7 mouse cellular contexts compared by ENCODE assay signal in genomic region chr14:116924876-116925601, GRCm38 (mm10). TPM values are rescaled to one million over a fixed set of nuclear protein-coding genes. Genes with fewer than 3 reads are reported as not detected.
DNase-seq lines count a peak whose midpoint lies in the region; ATAC-seq lines count a peak whose summit lies in the region.

TSS of gene Gpc6 (plus strand) at chr14:116925315.

- H3K4me1 ChIP-seq in embryonic facial prominence, embryonic 10.5 days: peaks cover 24% of the 10 kb centered on the region
- peaks cover 6% of the 10 kb centered on the region; the same call in 1 of the 2 replicates for H3K4me1 ChIP-seq in limb, embryonic 11.5 days (ENCODE audit: control insufficient read depth, insufficient read depth, low read length)
- H3K4me1 ChIP-seq in midbrain, embryonic 14.5 days (ENCODE audit: control insufficient read depth, insufficient read depth, low read length): peaks cover 14% of the 10 kb centered on the region

- peak; percentile 83 for ATAC-seq in limb, embryonic 11.5 days (ENCODE audit: insufficient number of reproducible peaks, low FRiP score, low TSS enrichment, low read depth)
- peak; percentile 77 for ATAC-seq in midbrain, embryonic 14.5 days (ENCODE audit: low FRiP score, low TSS enrichment)

- H3K27ac ChIP-seq in embryonic facial prominence, embryonic 10.5 days (replicated peaks): peak within 1 kb of the TSS; percentile 97
- H3K27ac ChIP-seq in limb, embryonic 11.5 days (replicated peaks; ENCODE audit: low read depth, low read length): peak within 1 kb of the TSS; percentile 98
- H3K27ac ChIP-seq in midbrain, embryonic 14.5 days (replicated peaks; ENCODE audit: low read depth, low read length): peak within 1 kb of the TSS; percentile 90

- H3K9me3 ChIP-seq in embryonic facial prominence, embryonic 10.5 days: no peaks in the 10 kb centered on the region
- H3K9me3 ChIP-seq in limb, embryonic 11.5 days (ENCODE audit: control insufficient read depth, low read length): no peaks in the 10 kb centered on the region
- no peaks in the 10 kb centered on the region for H3K9me3 ChIP-seq in midbrain, embryonic 14.5 days (ENCODE audit: control insufficient read depth, low read length)

- peak within 1 kb of the TSS; percentile 44 for H3K4me2 ChIP-seq in limb, embryonic 11.5 days (ENCODE audit: low read depth, severe bottlenecking)
- H3K4me2 ChIP-seq in midbrain, embryonic 14.5 days (ENCODE audit: low read length): peak within 1 kb of the TSS; percentile 91

- DNase-seq in adrenal gland, postnatal 4 days (ENCODE audit: low spot score in 2 of 2): peak; percentile 40 to 54
- peak; percentile 92 for DNase-seq in embryonic facial prominence, embryonic 10.5 days (ENCODE audit: low spot score)
- peak; percentile 82 to 89 for DNase-seq in heart, adult 18-20 months
- DNase-seq in kidney, adult 18-20 months: peak; percentile 61
- peak; percentile 94 for DNase-seq in limb, embryonic 11.5 days (ENCODE audit: low spot score)
- peak; percentile 94 for DNase-seq in midbrain, embryonic 14.5 days
- peak; percentile 88 for DNase-seq in telencephalon, adult 2 months (ENCODE audit: low read depth, low spot score)

- peak within 1 kb of the TSS; percentile 90 for H3K4me3 ChIP-seq in embryonic facial prominence, embryonic 10.5 days
- H3K4me3 ChIP-seq in limb, embryonic 11.5 days (ENCODE audit: low read depth, low read length): peak within 1 kb of the TSS; percentile 92
- H3K4me3 ChIP-seq in midbrain, embryonic 14.5 days (replicated peaks; ENCODE audit: low read depth, low read length): peak within 1 kb of the TSS; percentile 85

- WGBS in embryonic facial prominence, embryonic 10.5 days: under 1% methylated on average over 38 of the region's 38 CpGs
- under 1% methylated on average over 38 of the region's 38 CpGs for WGBS in limb, embryonic 11.5 days
- under 1% methylated on average over 38 of the region's 38 CpGs for WGBS in midbrain, embryonic 14.5 days

- peak within 1 kb of the TSS; percentile 99 for H3K9ac ChIP-seq in limb, embryonic 11.5 days (ENCODE audit: low read length)
- peak within 1 kb of the TSS; percentile 80 for H3K9ac ChIP-seq in midbrain, embryonic 14.5 days (replicated peaks; ENCODE audit: low read length)

- H3K36me3 ChIP-seq in embryonic facial prominence, embryonic 10.5 days (replicated peaks): no peaks in the 10 kb centered on the region
- H3K36me3 ChIP-seq in limb, embryonic 11.5 days (ENCODE audit: control insufficient read depth, insufficient read depth, low read length): no peaks in the 10 kb centered on the region
- no peaks in the 10 kb centered on the region for H3K36me3 ChIP-seq in midbrain, embryonic 14.5 days (ENCODE audit: control insufficient read depth, insufficient read depth, low read length)

- no peaks in the 10 kb centered on the region for H3K27me3 ChIP-seq in embryonic facial prominence, embryonic 10.5 days (replicated peaks; ENCODE audit: low read depth, poor library complexity, severe bottlenecking)
- H3K27me3 ChIP-seq in limb, embryonic 11.5 days (ENCODE audit: control insufficient read depth, insufficient read depth, low read length): no peaks in the 10 kb centered on the region
- H3K27me3 ChIP-seq in midbrain, embryonic 14.5 days (ENCODE audit: control insufficient read depth, insufficient read depth, low read length): no peaks in the 10 kb centered on the region

RNA-seq across cellular contexts. Expression of gene Gpc6, which starts in this region (rescaled TPM):
- total RNA-seq in adrenal gland, postnatal 4 days (2021): 10 to 100 TPM; 33.7 to 39.6 TPM
- polyA plus RNA-seq in embryonic facial prominence, embryonic 10.5 days (2016; fragmentation: Nextera tagmentation; extraction: Ambion mirVana): 41.4 and 42.9 TPM in 2 replicates
- total RNA-seq in heart, adult 18-20 months (2021): 10 to 100 TPM in 1 of 2 experiments, 1 to 10 TPM in 1; 9.7 to 10.5 TPM
- polyA plus RNA-seq in limb, embryonic 11.5 days (2014; fragmentation: Nextera tagmentation; extraction: Ambion mirVana): 39.1 and 47.5 TPM in 2 replicates
- 13.3 and 16.8 TPM in 2 replicates for polyA plus RNA-seq in midbrain, embryonic 14.5 days (2014; fragmentation: Nextera tagmentation; extraction: Ambion mirVana)

Comparison
In these comparisons a context has a peak if more than half of its experiments do, and no peak if none do; other contexts are left out.
1. Peak in every context shown above with its lines: DNase-seq, ATAC-seq, H3K4me3 ChIP-seq and H3K27ac ChIP-seq.